In the genomic region with DNA sequence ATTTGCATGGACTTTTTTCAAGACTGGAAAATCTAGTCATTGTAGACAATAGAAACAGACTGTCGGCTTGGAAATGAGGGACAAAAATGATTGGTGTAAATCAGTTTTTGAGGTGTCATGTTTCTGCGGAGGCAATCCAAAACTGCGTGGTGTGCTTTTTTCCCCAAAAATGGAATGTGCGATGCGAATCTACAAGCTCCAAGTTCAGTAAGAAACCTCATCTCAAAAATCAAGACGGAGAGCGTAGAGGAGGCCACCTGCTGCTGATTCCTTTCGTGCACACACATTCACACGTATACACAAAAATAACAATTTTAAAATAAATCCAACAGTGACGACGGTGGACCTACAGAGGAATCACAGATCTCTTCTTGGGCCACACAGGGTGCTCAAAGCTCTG, we compare ENCODE assay signal across 16 mouse cellular contexts.
DNase-seq lines count a peak whose midpoint lies in the region.
"Had no signal": no experiment of that assay in that cellular context is flagged by ENCODE, and none has a peak within 500 bp of the region (broad histone marks: within the 10 kb centered on the region; RNA-seq: fewer than 3 reads in every experiment).

No protein-coding gene starts in this region.

- intact Hi-C loops in heart, postnatal 14 days (cut with DNase I) = no loop called here

- peak; percentile 59 for DNase-seq in heart, adult 11 months
- DNase-seq in heart, postnatal 14 days = no peak
- peak; percentile 17 for DNase-seq in right cerebral cortex, adult 18-20 months
- no peak for DNase-seq in right cerebral cortex, postnatal 4 days
- DNase-seq in telencephalon, adult 2 months (ENCODE audit: low read depth, low spot score) = peak; percentile 41
- no peak for DNase-seq in adrenal gland, postnatal 14 days
- DNase-seq: adrenal gland, adult 2 months; adrenal gland, postnatal 25 days; cerebellum, adult 18-20 months; cerebellum, adult 9-10 months; cerebellum, postnatal 14 days; gastrocnemius, adult 2 months; gastrocnemius, postnatal 14 days; heart, adult 18-20 months; heart, postnatal 10 days; heart, postnatal 4 days had no signal

Comparison
In these comparisons a context has a peak if more than half of its experiments do, and no peak if none do; other contexts are left out.
1. DNase-seq: peak in heart, adult 11 months (single experiment), right cerebral cortex, adult 18-20 months (single experiment) and telencephalon, adult 2 months (single experiment); none in heart, postnatal 14 days (0 of 2), right cerebral cortex, postnatal 4 days (single experiment) and adrenal gland, postnatal 14 days (single experiment).